Mouse (Mus musculus) left cerebral cortex, postnatal 4 days (tissue): ENCODE measurements at regions not wholly inside any gene's neighbourhood (a gene's known extent, or its start where the extent isn't known, plus 50 kb on each side); places are given as distances from the start of the nearest gene placed in this dataset.

Experiments
- DNase-seq: peaks from one replicate; pipeline ENCODE4 v3.0.0-alpha.2; 2022
- intact Hi-C: fragments of 180-260 bp; cut with DNase I; formaldehyde crosslinking; loops from one replicate; pipeline ENCODE4 v1.15.1; 2025

GRCm38 (mm10) chr5:118352142-118352541 is 107.1 kb downstream of the 2410131K14Rik start:
- no peak for DNase-seq
- intact Hi-C loops, result no loop called here

- intact Hi-C loops, result no loop called here
- no peak for DNase-seq
Measured at GRCm38 (mm10) chr5:118353061-118353460, 108.0 kb downstream of the 2410131K14Rik start.

GRCm38 (mm10) chr5:118353689-118354088 is 108.7 kb downstream of the 2410131K14Rik start:
- intact Hi-C loops, result no loop called here
- no peak for DNase-seq

- no peak for DNase-seq
- intact Hi-C loops, result no loop called here
Measured at GRCm38 (mm10) chr5:118354127-118354526, 109.1 kb downstream of the 2410131K14Rik start.

- intact Hi-C loops, result no loop called here
- no peak for DNase-seq
Measured at GRCm38 (mm10) chr5:118354871-118355270, 109.8 kb downstream of the 2410131K14Rik start.

- no peak for DNase-seq
- intact Hi-C loops, result no loop called here
Measured at GRCm38 (mm10) chr5:118355287-118355686, 110.3 kb downstream of the 2410131K14Rik start.

GRCm38 (mm10) chr5:118355691-118356337 is 110.8 kb downstream of the 2410131K14Rik start:
- DNase-seq, result peak; percentile 59

GRCm38 (mm10) chr5:118359646-118360373 is 114.8 kb downstream of the 2410131K14Rik start:
- intact Hi-C loops, result no loop called here

More at GRCm38 (mm10) chr5:118355691-118356337, 110.8 kb downstream of the 2410131K14Rik start:
- intact Hi-C loops, result no loop called here

GRCm38 (mm10) chr5:118360374-118361064 is 115.5 kb downstream of the 2410131K14Rik start:
- no peak for DNase-seq
- intact Hi-C loops, result no loop called here

More at GRCm38 (mm10) chr5:118359646-118360373, 114.8 kb downstream of the 2410131K14Rik start:
- no peak for DNase-seq

- DNase-seq, result no peak
- intact Hi-C loops, result no loop called here
Measured at GRCm38 (mm10) chr5:118361133-118361852, 116.3 kb downstream of the 2410131K14Rik start.

- DNase-seq, result no peak
- intact Hi-C loops, result no loop called here
Measured at GRCm38 (mm10) chr5:118361853-118362406, 116.9 kb downstream of the 2410131K14Rik start.

- no peak for DNase-seq
- intact Hi-C loops, result no loop called here
Measured at GRCm38 (mm10) chr5:118362738-118363137, 117.7 kb downstream of the 2410131K14Rik start.

GRCm38 (mm10) chr5:118363154-118363553 is 118.1 kb downstream of the 2410131K14Rik start:
- no peak for DNase-seq
- intact Hi-C loops, result no loop called here

- DNase-seq, result no peak
- intact Hi-C loops, result no loop called here
Measured at GRCm38 (mm10) chr5:118364646-118365045, 119.6 kb downstream of the 2410131K14Rik start.

GRCm38 (mm10) chr5:118365196-118365595 is 120.2 kb downstream of the 2410131K14Rik start:
- no peak for DNase-seq
- intact Hi-C loops, result no loop called here

- intact Hi-C loops, result no loop called here
- no peak for DNase-seq
Measured at GRCm38 (mm10) chr5:118365651-118366050, 120.6 kb downstream of the 2410131K14Rik start.

GRCm38 (mm10) chr5:118367047-118367446 is 122.0 kb downstream of the 2410131K14Rik start:
- intact Hi-C loops, result no loop called here
- no peak for DNase-seq

GRCm38 (mm10) chr5:118373581-118373981 is 128.6 kb downstream of the 2410131K14Rik start:
- intact Hi-C loops, result no loop called here
- DNase-seq, result peak; percentile 47

GRCm38 (mm10) chr5:118374968-118375367 is 129.9 kb downstream of the 2410131K14Rik start:
- DNase-seq, result no peak
- intact Hi-C loops, result no loop called here

GRCm38 (mm10) chr5:118375916-118376315 is 130.9 kb downstream of the 2410131K14Rik start:
- intact Hi-C loops, result no loop called here
- DNase-seq, result no peak

GRCm38 (mm10) chr5:118376478-118376877 is 131.5 kb downstream of the 2410131K14Rik start:
- DNase-seq, result no peak
- intact Hi-C loops, result no loop called here
